8 mouse cellular contexts compared by ENCODE assay signal in genomic region chr17:43157781-43158501, GRCm38 (mm10).
DNase-seq lines count a peak whose midpoint lies in the region; ATAC-seq and TF ChIP-seq lines count a peak whose summit lies in the region.

No protein-coding gene starts in this region.

- no peaks in the 10 kb centered on the region for H3K36me3 ChIP-seq in heart, embryonic 12.5 days
- no peaks in the 10 kb centered on the region for H3K36me3 ChIP-seq in small intestine, adult 2 months (ENCODE audit: control insufficient read depth, insufficient read depth, low read length)

- H3K27me3 ChIP-seq in heart, embryonic 12.5 days (replicated peaks), result no peaks in the 10 kb centered on the region
- no peaks in the 10 kb centered on the region for H3K27me3 ChIP-seq in small intestine, adult 2 months (ENCODE audit: control insufficient read depth, insufficient read depth, low read length)

- H3K4me2 ChIP-seq in heart, embryonic 12.5 days, result peak overlapping the region; percentile 42

- DNase-seq in kidney, postnatal 14 days, result peak; percentile 33
- DNase-seq in kidney, adult 18-20 months, result no peak
- DNase-seq in layer of hippocampus, postnatal 36 days, result peak; percentile 53 to 64
- no peak for DNase-seq in cerebellum, postnatal 36 days
- DNase-seq in gastrocnemius, postnatal 4 days (ENCODE audit: low spot score in 2 of 2), result no peak

- no peaks in the 10 kb centered on the region for H3K9me3 ChIP-seq in heart, embryonic 12.5 days (replicated peaks)

- ATAC-seq in heart, embryonic 12.5 days (ENCODE audit: insufficient number of reproducible peaks, low FRiP score), result peak; percentile 42; the same call in 1 of the 2 replicates
- ATAC-seq in megakaryocyte-erythroid progenitor cell, adult 5-6 weeks (replicated peaks; ENCODE audit: low FRiP score, low TSS enrichment, poor library complexity, severe bottlenecking), result 0 out of 2 replicates have a peak, but pooled peaks have one; percentile 55

- H3K4me1 ChIP-seq in heart, embryonic 12.5 days (replicated peaks), result peaks cover 8% of the 10 kb centered on the region
- H3K4me1 ChIP-seq in small intestine, adult 2 months (ENCODE audit: control insufficient read depth, insufficient read depth, insufficient read length, low read length), result peaks cover 17% of the 10 kb centered on the region; the same call in 1 of the 2 replicates

- H3K27ac ChIP-seq in heart, embryonic 12.5 days (ENCODE audit: poor library complexity, severe bottlenecking), result no peak overlapping the region
- H3K27ac ChIP-seq in small intestine, adult 2 months (ENCODE audit: insufficient read depth, low read depth, low read length), result no peak overlapping the region

- WGBS in heart, embryonic 12.5 days, result 43% methylated on average over 15 of the region's 15 CpGs
- WGBS in small intestine, adult 2 months, result 29% methylated on average over 15 of the region's 15 CpGs

- H3K9ac ChIP-seq in heart, embryonic 12.5 days, result no peak overlapping the region

- H3K4me3 ChIP-seq in heart, embryonic 12.5 days, result no peak overlapping the region
- no peak overlapping the region for H3K4me3 ChIP-seq in small intestine, adult 2 months (ENCODE audit: low read depth, low read length)

- TF ChIP-seq POLR2A in small intestine, adult 2 months (IDR thresholded peaks at IDR 0.05; ENCODE audit: low read depth, low read length), result no peak

- 0 out of 2 replicates have a peak, but pooled peaks have one; percentile 3 for TF ChIP-seq CTCF in small intestine, adult 2 months (IDR thresholded peaks at IDR 0.05; ENCODE audit: extremely low read depth, insufficient read length, insufficient replicate concordance, low read depth, low read length)

Comparison
In these comparisons a context has a peak if more than half of its experiments do, and no peak if none do; other contexts are left out.
1. DNase-seq: peak in kidney, postnatal 14 days (single experiment) and layer of hippocampus, postnatal 36 days (2 of 2); none in kidney, adult 18-20 months (single experiment), cerebellum, postnatal 36 days (0 of 2) and gastrocnemius, postnatal 4 days (0 of 2).